Mouse (Mus musculus) common myeloid progenitor, adult 5-6 weeks (primary cell): Measurements from ENCODE around the gene Prr12. TPM values are rescaled to one million over a fixed set of nuclear protein-coding genes. Genes with fewer than 3 reads are reported as not detected.
"Not testable (repeated sequence)": the region's sequence is repeated elsewhere in the genome, so short reads cannot be mapped to it uniquely, and the experiment has no call there.

Source experiments
- ATAC-seq: replicated peaks from 2 replicates; pipeline ENCODE4 v1.8.0; 2016; ENCODE audit warnings: low read depth, mild to moderate bottlenecking, moderate TSS enrichment, inconsistent platforms; ENCODE audit not compliant: poor library complexity, severe bottlenecking
- total RNA-seq: library from RNA; stranded (forward); fragments of 200-1000, 187-1606 nt; gene quantifications from 2 replicates; pipeline ENCODE4 v1.2.3, GENCODE M21; 2017

The Prr12 gene
- 2.2 and 7.5 TPM in 2 replicates for total RNA-seq

GRCm38 (mm10) chr7:45052862-45053116 is at the start of gene Prr12:
Prr12 (minus strand) TSS chr7:45052881.
- ATAC-seq, result no peak

GRCm38 (mm10) chr7:45102441-45102840 is 49.8 kb upstream of the Prr12 start:
- no peak for ATAC-seq

- ATAC-seq, result no peak
Measured at GRCm38 (mm10) chr7:45100046-45100445, 47.4 kb upstream of the Prr12 start.

GRCm38 (mm10) chr7:45098541-45099240 is 46.0 kb upstream of the Prr12 start:
- ATAC-seq, result no peak

- 0 out of 2 replicates have a peak, but pooled peaks have one; percentile 9 for ATAC-seq
Measured at GRCm38 (mm10) chr7:45097479-45097878, 44.8 kb upstream of the Prr12 start.

- not testable (repeated sequence) for ATAC-seq
Measured at GRCm38 (mm10) chr7:45095965-45096364, 43.3 kb upstream of the Prr12 start.

GRCm38 (mm10) chr7:45095367-45095766 is 42.7 kb upstream of the Prr12 start:
- ATAC-seq, result no peak

GRCm38 (mm10) chr7:45094121-45094520 is 41.4 kb upstream of the Prr12 start:
- no peak for ATAC-seq

- no peak for ATAC-seq
Measured at GRCm38 (mm10) chr7:45093516-45093905, 40.8 kb upstream of the Prr12 start.

GRCm38 (mm10) chr7:45092828-45093515 is 40.3 kb upstream of the Prr12 start:
- ATAC-seq, result no peak

- ATAC-seq, result peak; percentile 84
Measured at GRCm38 (mm10) chr7:45092048-45092447, 39.4 kb upstream of the Prr12 start, which contains the start of gene Rcn3. Rcn3 (minus strand) TSS chr7:45092221.

GRCm38 (mm10) chr7:45091001-45091990 is 38.6 kb upstream of the Prr12 start:
- ATAC-seq, result peak; percentile 61

- ATAC-seq, result peak; percentile 62
Measured at GRCm38 (mm10) chr7:45090251-45090977, 37.7 kb upstream of the Prr12 start.

- ATAC-seq, result no peak
Measured at GRCm38 (mm10) chr7:45088597-45088996, 35.9 kb upstream of the Prr12 start.

GRCm38 (mm10) chr7:45086084-45086483 is 33.4 kb upstream of the Prr12 start:
- ATAC-seq, result no peak

GRCm38 (mm10) chr7:45083300-45083890 is 30.7 kb upstream of the Prr12 start:
- ATAC-seq, result no peak

- peak; percentile 76 for ATAC-seq
Measured at GRCm38 (mm10) chr7:45082401-45083299, 30.0 kb upstream of the Prr12 start.

- ATAC-seq, result no peak
Measured at GRCm38 (mm10) chr7:45081016-45081415, 28.3 kb upstream of the Prr12 start.

GRCm38 (mm10) chr7:45079856-45080255 is 27.2 kb upstream of the Prr12 start:
- peak; percentile 49 for ATAC-seq
